Mouse (Mus musculus) adipose tissue, adult 10 weeks (tissue): ENCODE measurements around the gene Gm20605. TPM values are rescaled to one million over a fixed set of nuclear protein-coding genes. Genes with fewer than 3 reads are reported as not detected.

ENCODE experiments used
- polyA plus RNA-seq: library from polyadenylated mRNA; stranded (reverse); fragments of 350-450 nt; fragmentation: Illumina TruSeq; extraction: RNeasy Lipid Tissue Mini Kit (QIAGEN cat#74804); gene quantifications from one replicate; pipeline ENCODE4 v1.2.3, GENCODE M21; 2014; ENCODE audit warnings: low read depth, low replicate concordance

Gene Gm20605
- 19.6 TPM for polyA plus RNA-seq

DNA sequence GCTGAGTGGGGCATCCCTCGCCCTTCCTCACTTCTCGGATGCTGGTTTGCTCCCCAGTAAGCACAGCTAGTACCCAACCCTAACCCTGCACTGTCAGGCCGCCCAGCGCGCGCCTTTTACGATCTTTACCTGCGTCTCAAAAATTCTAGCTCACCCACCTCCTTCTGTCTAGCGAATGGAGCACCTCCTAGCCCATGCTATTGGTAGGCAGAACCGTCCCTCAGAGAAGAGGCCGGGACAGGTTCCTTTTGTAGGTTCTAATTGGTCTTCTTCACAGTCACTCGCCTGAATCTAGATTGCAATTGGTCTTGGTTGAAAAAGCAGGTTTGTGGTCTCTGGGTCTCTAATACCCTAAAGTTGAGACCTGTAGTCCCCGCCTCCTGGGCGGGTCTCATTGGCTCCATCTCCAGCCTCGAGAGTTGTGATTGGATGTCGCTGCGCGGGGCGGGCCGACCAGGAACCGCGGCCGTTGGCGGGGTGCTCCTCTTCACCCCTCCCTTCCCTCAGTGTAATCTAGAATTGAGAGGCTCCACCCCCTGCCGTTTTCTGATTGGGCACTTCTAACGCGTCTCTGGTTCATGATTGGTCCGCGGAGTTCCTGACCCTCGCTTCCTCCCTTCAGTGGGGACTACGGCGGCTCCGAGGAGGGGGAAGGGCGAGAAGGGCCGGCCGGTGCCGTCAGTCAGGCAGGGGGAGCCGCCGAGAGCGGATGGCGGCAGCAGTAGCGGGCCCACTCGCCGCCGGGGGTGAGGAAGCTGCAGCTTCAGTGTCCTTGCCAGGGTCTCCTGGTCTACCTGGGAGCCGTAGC lies at the start of gene Gm20605, which contains the start of the genes Fbxo24 and Lrch4:
TSS of gene Gm20605 (plus strand) at position 678 of the 808 bp plus-strand sequence.
TSS of gene Fbxo24 (minus strand) at position 505 of the 808 bp plus-strand sequence.
TSS of gene Lrch4 (plus strand) at position 624 of the 808 bp plus-strand sequence.

DNA sequence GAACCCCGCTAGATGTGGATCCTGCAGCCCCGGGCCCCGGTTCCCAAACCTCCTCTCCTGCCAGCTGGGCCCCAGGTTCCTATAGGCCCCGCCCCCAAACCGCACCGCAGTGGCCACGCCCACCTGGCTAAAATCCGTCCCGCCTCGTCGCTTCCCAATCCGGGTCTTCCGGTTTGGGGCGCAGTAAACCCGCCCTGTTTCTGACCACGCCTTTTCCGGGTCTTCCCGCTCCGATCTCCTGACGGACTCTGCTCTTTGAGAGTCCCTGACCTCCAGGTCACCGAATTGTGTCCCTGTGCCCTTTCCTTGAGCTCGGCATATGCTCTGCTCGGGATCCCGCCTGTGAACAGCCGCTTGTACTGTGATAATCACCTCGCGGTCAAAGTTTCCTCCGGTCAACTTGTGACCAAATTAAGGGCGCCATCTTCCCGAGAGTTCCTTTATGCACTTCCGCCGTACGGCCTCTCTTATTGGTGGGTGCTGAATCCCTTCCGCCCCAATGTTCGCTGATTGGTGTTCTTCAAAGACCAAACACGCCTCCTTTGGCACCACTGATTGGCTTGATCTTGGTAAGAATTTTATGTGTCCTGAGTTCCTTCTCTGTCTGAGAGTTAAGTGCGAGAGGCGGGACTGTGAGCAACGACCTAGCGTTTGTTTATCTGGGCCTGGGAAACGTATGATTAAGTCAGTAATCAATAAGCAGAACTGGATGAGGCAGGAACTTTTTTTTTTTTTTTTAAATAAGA lies 28.2 kb upstream of the Gm20605 start, which contains the start of gene Mospd3:
TSS of gene Mospd3 (minus strand) at position 440 of the 746 bp plus-strand sequence.

DNA sequence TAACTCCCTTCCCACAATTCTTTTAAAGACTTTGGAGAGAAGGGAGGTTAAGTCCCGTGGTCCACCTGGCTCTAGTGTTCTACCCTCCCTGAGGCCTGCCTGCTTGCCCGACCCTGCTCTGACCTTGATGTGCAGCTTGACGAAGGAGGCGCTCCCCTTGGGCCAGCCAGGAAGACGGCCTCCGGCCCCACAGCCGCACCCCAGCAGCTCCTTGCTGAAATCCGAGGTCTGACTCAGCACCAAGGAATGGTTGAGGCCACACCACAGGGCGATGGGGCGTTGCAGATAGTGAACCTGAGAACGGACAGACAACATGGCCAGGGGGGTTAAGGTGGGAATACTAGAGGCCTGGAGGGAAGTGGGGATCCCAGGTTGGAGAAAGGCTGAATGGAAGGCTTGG lies 15.4 kb upstream of the Gm20605 start, which contains the start of gene Pcolce:
TSS of gene Pcolce (minus strand) at position 235 of the 400 bp plus-strand sequence.

DNA sequence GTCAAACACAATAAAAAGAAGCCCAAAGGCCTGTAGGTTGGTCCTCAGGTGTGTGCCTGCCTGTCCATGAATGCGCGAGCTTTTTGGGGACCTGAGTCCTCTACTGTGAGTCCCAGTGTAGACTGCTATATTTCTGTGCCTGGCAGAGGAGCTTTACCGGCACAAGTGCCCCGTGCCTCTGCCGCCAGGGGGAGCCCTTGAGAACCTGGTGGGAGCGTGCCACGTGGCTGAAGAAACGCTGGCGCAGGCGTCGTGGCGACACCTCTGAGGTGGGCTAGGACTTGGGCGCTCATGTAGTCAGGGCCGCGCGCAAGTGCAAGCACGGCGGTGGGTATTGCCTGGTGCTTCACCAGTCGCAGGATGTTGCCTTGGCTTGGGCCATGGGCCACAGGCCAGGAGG lies 12.1 kb downstream of the Gm20605 start, which contains the start of gene Sap25:
TSS of gene Sap25 (plus strand) at position 281 of the 400 bp plus-strand sequence.

DNA sequence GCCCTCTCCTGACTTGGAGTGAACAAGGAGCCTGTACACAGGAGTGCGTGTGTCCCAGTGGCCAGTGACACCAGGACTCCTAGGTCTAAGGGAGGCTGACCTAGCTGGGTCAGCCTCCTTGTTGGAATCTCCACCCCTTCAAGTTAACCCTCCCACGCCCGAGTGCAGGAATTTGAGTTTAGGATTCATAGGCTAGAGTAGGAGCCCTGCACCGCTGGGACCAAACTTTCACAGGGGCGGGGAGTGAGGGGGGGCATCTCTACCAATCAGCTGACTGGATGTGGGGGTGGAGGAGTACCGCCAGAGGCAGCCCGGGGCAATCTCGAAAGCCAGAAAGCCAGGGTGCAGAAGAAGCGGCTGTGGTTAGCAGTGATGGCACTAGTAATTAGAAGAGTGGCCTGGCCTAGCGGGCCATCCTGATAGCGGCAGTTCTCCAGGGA lies 16.7 kb downstream of the Gm20605 start, which contains the start of gene Irs3:
TSS of gene Irs3 (minus strand) at position 63 of the 440 bp plus-strand sequence.

DNA sequence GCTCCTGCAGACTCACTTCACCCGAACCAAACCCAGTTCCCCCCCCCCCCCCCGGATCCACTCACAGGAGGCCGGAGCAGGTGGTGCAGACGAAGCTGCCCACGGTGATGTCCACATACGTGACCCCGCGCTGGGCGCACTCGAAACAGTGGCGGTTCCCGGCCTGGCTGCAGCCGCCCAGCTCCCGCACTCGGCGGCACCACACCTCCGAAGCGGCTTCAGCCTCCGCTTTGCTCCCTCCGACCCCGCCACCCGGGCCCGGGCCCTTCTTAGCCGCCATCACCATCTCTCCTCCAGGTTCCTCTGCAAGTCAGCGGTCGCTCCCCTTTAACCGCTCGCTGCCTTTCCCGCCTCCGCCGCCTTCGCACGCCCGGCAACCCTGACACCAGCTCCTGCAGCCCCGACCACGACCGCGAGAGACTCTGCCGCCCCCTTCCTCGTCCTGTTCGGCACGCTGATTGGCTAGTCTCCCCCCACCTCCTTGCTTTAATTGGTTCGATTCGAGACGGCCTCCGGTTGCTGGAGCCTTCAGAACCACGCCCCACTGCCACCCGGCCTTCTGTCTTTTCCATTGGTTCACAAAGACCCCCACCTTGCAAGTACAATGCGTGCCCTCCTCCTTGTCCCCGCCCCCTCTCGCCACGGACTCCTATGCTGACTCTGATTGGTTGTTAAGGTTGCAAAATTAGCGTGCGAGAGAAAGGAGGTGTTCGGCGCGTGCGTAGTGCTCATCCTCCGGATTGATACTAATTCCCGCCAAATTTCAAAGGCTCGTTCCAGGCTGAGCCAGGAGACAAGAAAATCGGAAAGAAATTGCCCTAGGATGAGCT lies 55.5 kb downstream of the Gm20605 start, which contains the start of gene Agfg2:
TSS of gene Agfg2 (minus strand) at position 433 of the 830 bp plus-strand sequence.

Other genes starting within 250 kb of the Gm20605 start
- 0.25 TPM for gene Zan, start 152.1 kb upstream of the Gm20605 start, polyA plus RNA-seq
- 21.6 TPM for gene Pop7, start 126.7 kb upstream of the Gm20605 start, polyA plus RNA-seq
- gene Gigyf1, start 110.6 kb upstream of the Gm20605 start, polyA plus RNA-seq = 25.5 TPM
- not detected for gene Epo, start 95.9 kb upstream of the Gm20605 start, polyA plus RNA-seq
- 338 TPM for gene Gnb2, start 95.7 kb upstream of the Gm20605 start, polyA plus RNA-seq
- gene Actl6b, start 75.7 kb upstream of the Gm20605 start, polyA plus RNA-seq = 0.53 TPM
- 0.37 TPM for gene Tfr2, start 59.3 kb upstream of the Gm20605 start, polyA plus RNA-seq
- 33.8 TPM for gene Mospd3, start 28.1 kb upstream of the Gm20605 start, polyA plus RNA-seq
- gene Pcolce, start 15.4 kb upstream of the Gm20605 start, polyA plus RNA-seq = 77.7 TPM
- gene Fbxo24, start 173 bp upstream of the Gm20605 start, polyA plus RNA-seq = 1.9 TPM
- gene Lrch4, start 54 bp upstream of the Gm20605 start, polyA plus RNA-seq = 42.0 TPM
- 18.4 TPM for gene Sap25, start 12.2 kb downstream of the Gm20605 start, polyA plus RNA-seq
- 15.2 TPM for gene Irs3, start 16.5 kb downstream of the Gm20605 start, polyA plus RNA-seq
- gene Agfg2, start 55.6 kb downstream of the Gm20605 start, polyA plus RNA-seq = 32.8 TPM
- 3.1 TPM for gene Nyap1, start 112.4 kb downstream of the Gm20605 start, polyA plus RNA-seq
- 187 TPM for gene Tsc22d4, start 116.6 kb downstream of the Gm20605 start, polyA plus RNA-seq
- gene Ppp1r35, start 149.7 kb downstream of the Gm20605 start, polyA plus RNA-seq = 12.7 TPM
- 38.5 TPM for gene Mepce, start 158.5 kb downstream of the Gm20605 start, polyA plus RNA-seq
- 8.0 TPM for gene Zcwpw1, start 158.6 kb downstream of the Gm20605 start, polyA plus RNA-seq
- gene Pilra, start 207.1 kb downstream of the Gm20605 start, polyA plus RNA-seq = 4.9 TPM
- gene Pilrb1, start 228.9 kb downstream of the Gm20605 start, polyA plus RNA-seq = 4.2 TPM
- gene Pilrb2, start 242.6 kb downstream of the Gm20605 start, polyA plus RNA-seq = 5.3 TPM